Mouse (Mus musculus): ENCODE results near the gene Adcy7. TPM values are rescaled to one million over a fixed set of nuclear protein-coding genes. Genes with fewer than 3 reads are reported as not detected.

Gene Adcy7
- polyA plus RNA-seq, 1 experiment: 5.4 TPM

GRCm38 (mm10) chr8:88318151-88318550, 45.9 kb downstream of the Adcy7 start:
- Histone ChIP-seq H3K4me1 (ENCODE audit: control insufficient read depth, insufficient read depth, low read length) (peaks cover 2% of the 10 kb centered on the region), H3K27me3 (ENCODE audit: control insufficient read depth, insufficient read depth, low read length) (no peaks in the 10 kb centered on the region), H3K27ac (ENCODE audit: control insufficient read depth, insufficient read depth, low read depth, low read length) (no peak overlapping the region), H3K4me3 (ENCODE audit: control insufficient read depth, low read depth, low read length) (no peak overlapping the region), H3K36me3 (ENCODE audit: control insufficient read depth, insufficient read depth, low read length) (no peaks in the 10 kb centered on the region)
- TF ChIP-seq CTCF (IDR thresholded peaks at IDR 0.05; ENCODE audit: control insufficient read depth, insufficient read depth, insufficient replicate concordance, low read depth, low read length): no peak
- TF ChIP-seq POLR2A (IDR thresholded peaks at IDR 0.05; ENCODE audit: control insufficient read depth, low read depth, low read length): no peak

GRCm38 (mm10) chr8:88320134-88320533, 47.9 kb downstream of the Adcy7 start:
- Histone ChIP-seq H3K4me3 (ENCODE audit: control insufficient read depth, low read depth, low read length) (no peak overlapping the region), H3K36me3 (ENCODE audit: control insufficient read depth, insufficient read depth, low read length) (no peaks in the 10 kb centered on the region), H3K27ac (ENCODE audit: control insufficient read depth, insufficient read depth, low read depth, low read length) (no peak overlapping the region), H3K4me1 (ENCODE audit: control insufficient read depth, insufficient read depth, low read length) (peaks cover 2% of the 10 kb centered on the region; the same call in 1 of the 2 replicates), H3K27me3 (ENCODE audit: control insufficient read depth, insufficient read depth, low read length) (no peaks in the 10 kb centered on the region)
- TF ChIP-seq POLR2A (IDR thresholded peaks at IDR 0.05; ENCODE audit: control insufficient read depth, low read depth, low read length): no peak
- TF ChIP-seq CTCF (IDR thresholded peaks at IDR 0.05; ENCODE audit: control insufficient read depth, insufficient read depth, insufficient replicate concordance, low read depth, low read length): no peak

GRCm38 (mm10) chr8:88321387-88321786, 49.2 kb downstream of the Adcy7 start:
- H3K4me3 ChIP-seq (ENCODE audit: control insufficient read depth, low read depth, low read length): no peak overlapping the region
- no peaks in the 10 kb centered on the region for H3K27me3 ChIP-seq (ENCODE audit: control insufficient read depth, insufficient read depth, low read length)
- no peak overlapping the region for H3K27ac ChIP-seq (ENCODE audit: control insufficient read depth, insufficient read depth, low read depth, low read length)
- H3K36me3 ChIP-seq (ENCODE audit: control insufficient read depth, insufficient read depth, low read length): no peaks in the 10 kb centered on the region
- H3K4me1 ChIP-seq (ENCODE audit: control insufficient read depth, insufficient read depth, low read length): no peaks in the 10 kb centered on the region
- TF ChIP-seq CTCF (IDR thresholded peaks at IDR 0.05; ENCODE audit: control insufficient read depth, insufficient read depth, insufficient replicate concordance, low read depth, low read length) (no peak), POLR2A (IDR thresholded peaks at IDR 0.05; ENCODE audit: control insufficient read depth, low read depth, low read length) (no peak)

- no peaks in the 10 kb centered on the region for H3K36me3 ChIP-seq (ENCODE audit: control insufficient read depth, insufficient read depth, low read length)
- no peaks in the 10 kb centered on the region for H3K27me3 ChIP-seq (ENCODE audit: control insufficient read depth, insufficient read depth, low read length)
- no peak for TF ChIP-seq POLR2A (IDR thresholded peaks at IDR 0.05; ENCODE audit: control insufficient read depth, low read depth, low read length)
- TF ChIP-seq CTCF (IDR thresholded peaks at IDR 0.05; ENCODE audit: control insufficient read depth, insufficient read depth, insufficient replicate concordance, low read depth, low read length): no peak
- no peak overlapping the region for H3K27ac ChIP-seq (ENCODE audit: control insufficient read depth, insufficient read depth, low read depth, low read length)
- no peaks in the 10 kb centered on the region for H3K4me1 ChIP-seq (ENCODE audit: control insufficient read depth, insufficient read depth, low read length)
- no peak overlapping the region for H3K4me3 ChIP-seq (ENCODE audit: control insufficient read depth, low read depth, low read length)
Measured at GRCm38 (mm10) chr8:88323523-88323922, 51.3 kb downstream of the Adcy7 start.

GRCm38 (mm10) chr8:88324760-88325159, 52.6 kb downstream of the Adcy7 start:
- H3K36me3 ChIP-seq (ENCODE audit: control insufficient read depth, insufficient read depth, low read length): no peaks in the 10 kb centered on the region; the same call in 1 of the 2 replicates
- H3K4me1 ChIP-seq (ENCODE audit: control insufficient read depth, insufficient read depth, low read length): no peaks in the 10 kb centered on the region
- H3K27me3 ChIP-seq (ENCODE audit: control insufficient read depth, insufficient read depth, low read length): no peaks in the 10 kb centered on the region
- H3K4me3 ChIP-seq (ENCODE audit: control insufficient read depth, low read depth, low read length): no peak overlapping the region
- TF ChIP-seq POLR2A (IDR thresholded peaks at IDR 0.05; ENCODE audit: control insufficient read depth, low read depth, low read length): no peak
- no peak for TF ChIP-seq CTCF (IDR thresholded peaks at IDR 0.05; ENCODE audit: control insufficient read depth, insufficient read depth, insufficient replicate concordance, low read depth, low read length)
- H3K27ac ChIP-seq (ENCODE audit: control insufficient read depth, insufficient read depth, low read depth, low read length): no peak overlapping the region

- no peaks in the 10 kb centered on the region; the same call in 1 of the 2 replicates for H3K36me3 ChIP-seq (ENCODE audit: control insufficient read depth, insufficient read depth, low read length)
- TF ChIP-seq POLR2A (IDR thresholded peaks at IDR 0.05; ENCODE audit: control insufficient read depth, low read depth, low read length) (no peak), CTCF (IDR thresholded peaks at IDR 0.05; ENCODE audit: control insufficient read depth, insufficient read depth, insufficient replicate concordance, low read depth, low read length) (no peak)
- no peak overlapping the region for H3K4me3 ChIP-seq (ENCODE audit: control insufficient read depth, low read depth, low read length)
- H3K27ac ChIP-seq (ENCODE audit: control insufficient read depth, insufficient read depth, low read depth, low read length): no peak overlapping the region
- H3K4me1 ChIP-seq (ENCODE audit: control insufficient read depth, insufficient read depth, low read length): no peaks in the 10 kb centered on the region
- no peaks in the 10 kb centered on the region for H3K27me3 ChIP-seq (ENCODE audit: control insufficient read depth, insufficient read depth, low read length)
Measured at GRCm38 (mm10) chr8:88325251-88325650, 53.0 kb downstream of the Adcy7 start.

- H3K27me3 ChIP-seq (ENCODE audit: control insufficient read depth, insufficient read depth, low read length): no peaks in the 10 kb centered on the region
- H3K4me1 ChIP-seq (ENCODE audit: control insufficient read depth, insufficient read depth, low read length): no peaks in the 10 kb centered on the region
- H3K4me3 ChIP-seq (ENCODE audit: control insufficient read depth, low read depth, low read length): no peak overlapping the region
- no peaks in the 10 kb centered on the region; the same call in 1 of the 2 replicates for H3K36me3 ChIP-seq (ENCODE audit: control insufficient read depth, insufficient read depth, low read length)
- TF ChIP-seq CTCF (IDR thresholded peaks at IDR 0.05; ENCODE audit: control insufficient read depth, insufficient read depth, insufficient replicate concordance, low read depth, low read length): no peak
- TF ChIP-seq POLR2A (IDR thresholded peaks at IDR 0.05; ENCODE audit: control insufficient read depth, low read depth, low read length): no peak
- H3K27ac ChIP-seq (ENCODE audit: control insufficient read depth, insufficient read depth, low read depth, low read length): no peak overlapping the region
Measured at GRCm38 (mm10) chr8:88325795-88326194, 53.6 kb downstream of the Adcy7 start.

- TF ChIP-seq POLR2A (IDR thresholded peaks at IDR 0.05; ENCODE audit: control insufficient read depth, low read depth, low read length): no peak
- no peak for TF ChIP-seq CTCF (IDR thresholded peaks at IDR 0.05; ENCODE audit: control insufficient read depth, insufficient read depth, insufficient replicate concordance, low read depth, low read length)
- Histone ChIP-seq H3K27me3 (ENCODE audit: control insufficient read depth, insufficient read depth, low read length) (no peaks in the 10 kb centered on the region), H3K27ac (ENCODE audit: control insufficient read depth, insufficient read depth, low read depth, low read length) (no peak overlapping the region), H3K4me1 (ENCODE audit: control insufficient read depth, insufficient read depth, low read length) (no peaks in the 10 kb centered on the region), H3K36me3 (ENCODE audit: control insufficient read depth, insufficient read depth, low read length) (no peaks in the 10 kb centered on the region; the same call in 1 of the 2 replicates), H3K4me3 (ENCODE audit: control insufficient read depth, low read depth, low read length) (no peak overlapping the region)
Measured at GRCm38 (mm10) chr8:88326328-88326727, 54.1 kb downstream of the Adcy7 start.
